13 mouse cellular contexts compared by ENCODE assay signal in genomic region chr3:95734092-95734702, GRCm38 (mm10). TPM values are rescaled to one million over a fixed set of nuclear protein-coding genes. Genes with fewer than 3 reads are reported as not detected.
DNase-seq lines count a peak whose midpoint lies in the region; ATAC-seq lines count a peak whose summit lies in the region.
"Had no signal": no experiment of that assay in that cellular context is flagged by ENCODE, and none has a peak within 500 bp of the region (broad histone marks: within the 10 kb centered on the region; RNA-seq: fewer than 3 reads in every experiment).

No protein-coding gene starts in this region.

- peaks cover 22% of the 10 kb centered on the region for H3K36me3 ChIP-seq in limb, embryonic 15.5 days
- H3K36me3 ChIP-seq in limb, embryonic 10.5 days, result peaks cover 55% of the 10 kb centered on the region

- DNase-seq in limb, embryonic 10.5 days (ENCODE audit: low spot score), result no peak
- DNase-seq in adipocyte (ENCODE audit: low spot score), result peak; percentile 29
- peak; percentile 45 for DNase-seq in heart, adult 8-10 months (ENCODE audit: low spot score)
- no peak for DNase-seq in cerebellum, postnatal 25 days
- DNase-seq in right cerebral cortex, adult 18-20 months, result no peak
- DNase-seq: cerebellum, adult 9-10 months; kidney, adult 8-10 months had no signal

- H3K27me3 ChIP-seq in limb, embryonic 15.5 days, result no peaks in the 10 kb centered on the region
- no peaks in the 10 kb centered on the region for H3K27me3 ChIP-seq in limb, embryonic 10.5 days (ENCODE audit: low read depth, poor library complexity, severe bottlenecking)
- H3K27me3 ChIP-seq: heart, embryonic 15.5 days had no signal

- H3K27ac ChIP-seq in limb, embryonic 15.5 days, result 0 out of 2 replicates have a peak overlapping the region, but pooled peaks have one; percentile 40
- no peak overlapping the region for H3K27ac ChIP-seq in limb, embryonic 10.5 days
- H3K27ac ChIP-seq: heart, embryonic 15.5 days had no signal

- no peak overlapping the region for H3K4me2 ChIP-seq in limb, embryonic 15.5 days
- H3K4me2 ChIP-seq: heart, embryonic 15.5 days; midbrain, embryonic 11.5 days had no signal

- H3K4me3 ChIP-seq in limb, embryonic 15.5 days, result no peak overlapping the region
- H3K4me3 ChIP-seq in limb, embryonic 10.5 days, result no peak overlapping the region
- H3K4me3 ChIP-seq: erythroblast, embryonic 14.5 days; heart, embryonic 15.5 days had no signal

- no peaks in the 10 kb centered on the region for H3K9me3 ChIP-seq in limb, embryonic 15.5 days
- H3K9me3 ChIP-seq in limb, embryonic 10.5 days (replicated peaks), result no peaks in the 10 kb centered on the region
- H3K9me3 ChIP-seq: heart, embryonic 15.5 days had no signal

- H3K9ac ChIP-seq in limb, embryonic 15.5 days, result no peak overlapping the region
- H3K9ac ChIP-seq: heart, embryonic 15.5 days had no signal

- no peak for ATAC-seq in limb, embryonic 15.5 days (ENCODE audit: insufficient number of reproducible peaks, low FRiP score, low TSS enrichment, low read depth)
- ATAC-seq in megakaryocyte-erythroid progenitor cell, adult 5-6 weeks (replicated peaks; ENCODE audit: low FRiP score, low TSS enrichment, poor library complexity, severe bottlenecking), result 0 out of 2 replicates have a peak, but pooled peaks have one; percentile 32
- ATAC-seq in granulocyte monocyte progenitor cell, adult 5-6 weeks (replicated peaks; ENCODE audit: poor library complexity, severe bottlenecking), result no peak

- peaks cover 11% of the 10 kb centered on the region; the same call in 1 of the 2 replicates for H3K4me1 ChIP-seq in limb, embryonic 15.5 days
- peaks cover 10% of the 10 kb centered on the region; the same call in 1 of the 2 replicates for H3K4me1 ChIP-seq in limb, embryonic 10.5 days

- 72% methylated on average over 13 of the region's 13 CpGs for WGBS in limb, embryonic 15.5 days
- WGBS in limb, embryonic 10.5 days, result 84% methylated on average over 13 of the region's 13 CpGs

RNA-seq across cellular contexts. Expression of gene Ecm1, which starts 5.2 kb away (rescaled TPM):
- polyA plus RNA-seq in limb, embryonic 15.5 days (2015; fragmentation: Nextera tagmentation; extraction: Ambion mirVana), result 23.7 and 35.8 TPM in 2 replicates
- 7.5 and 11.1 TPM in 2 replicates for polyA plus RNA-seq in limb, embryonic 10.5 days (2016; fragmentation: Nextera tagmentation; extraction: Ambion mirVana)
- total RNA-seq in heart, adult 8-10 months (2022), result 10 to 100 TPM; 36.6 to 76.5 (median 42.3) TPM
- 8.2 and 17.2 TPM in 2 replicates for total RNA-seq in megakaryocyte-erythroid progenitor cell, adult 5-6 weeks (2014; fragmentation: Nextera tagmentation)
- not detected in 2 replicates for total RNA-seq in megakaryocyte-erythroid progenitor cell, adult 5-6 weeks (2017)
- total RNA-seq in granulocyte monocyte progenitor cell, adult 5-6 weeks (2014; fragmentation: Nextera tagmentation), result 5.6 and 10.4 TPM in 2 replicates
- 0.30 TPM in 1 of 2 replicates, not detected in the other for total RNA-seq in granulocyte monocyte progenitor cell, adult 5-6 weeks (2017)

RNA-seq across cellular contexts. Expression of gene Tars2, which starts 25.8 kb away (rescaled TPM):
- 39.8 and 40.4 TPM in 2 replicates for polyA plus RNA-seq in limb, embryonic 15.5 days (2015; fragmentation: Nextera tagmentation; extraction: Ambion mirVana)
- polyA plus RNA-seq in limb, embryonic 10.5 days (2016; fragmentation: Nextera tagmentation; extraction: Ambion mirVana), result 82.1 and 86.1 TPM in 2 replicates
- total RNA-seq in heart, adult 8-10 months (2022), result 10 to 100 TPM; 48.1 to 51.8 (median 49.0) TPM
- 88.1 and 103 TPM in 2 replicates for total RNA-seq in megakaryocyte-erythroid progenitor cell, adult 5-6 weeks (2014; fragmentation: Nextera tagmentation)
- 58.0 and 75.5 TPM in 2 replicates for total RNA-seq in megakaryocyte-erythroid progenitor cell, adult 5-6 weeks (2017)
- total RNA-seq in granulocyte monocyte progenitor cell, adult 5-6 weeks (2014; fragmentation: Nextera tagmentation), result 63.0 and 69.1 TPM in 2 replicates
- 47.6 and 53.2 TPM in 2 replicates for total RNA-seq in granulocyte monocyte progenitor cell, adult 5-6 weeks (2017)

RNA-seq across cellular contexts. Expression of gene Adamtsl4, which starts 46.5 kb away (rescaled TPM):
- 5.4 and 11.2 TPM in 2 replicates for polyA plus RNA-seq in limb, embryonic 15.5 days (2015; fragmentation: Nextera tagmentation; extraction: Ambion mirVana)
- polyA plus RNA-seq in limb, embryonic 10.5 days (2016; fragmentation: Nextera tagmentation; extraction: Ambion mirVana), result 0.63 and 0.77 TPM in 2 replicates
- 10 to 100 TPM; 35.5 to 60.3 (median 45.4) TPM for total RNA-seq in heart, adult 8-10 months (2022)
- total RNA-seq in megakaryocyte-erythroid progenitor cell, adult 5-6 weeks (2014; fragmentation: Nextera tagmentation), result 0.20 TPM in 1 of 2 replicates, not detected in the other
- not detected in 2 replicates for total RNA-seq in megakaryocyte-erythroid progenitor cell, adult 5-6 weeks (2017)
- 0.23 and 1.4 TPM in 2 replicates for total RNA-seq in granulocyte monocyte progenitor cell, adult 5-6 weeks (2014; fragmentation: Nextera tagmentation)
- total RNA-seq in granulocyte monocyte progenitor cell, adult 5-6 weeks (2017), result 0.17 TPM in 1 of 2 replicates, not detected in the other

Comparison
In these comparisons a context has a peak if more than half of its experiments do, and no peak if none do; other contexts are left out.
1. DNase-seq: peak in adipocyte (single experiment) and heart, adult 8-10 months (single experiment); none in limb, embryonic 10.5 days (single experiment), cerebellum, postnatal 25 days (0 of 2) and right cerebral cortex, adult 18-20 months (single experiment).
2. RNA of gene Adamtsl4, which starts 46.5 kb away (total RNA-seq): 35.5 to 60.3 TPM in heart, adult 8-10 months; 0.17 to 1.4 TPM in granulocyte monocyte progenitor cell, adult 5-6 weeks and 0.20 TPM in megakaryocyte-erythroid progenitor cell, adult 5-6 weeks; every median in the first group is over 10 times any median in the second.